Mouse (Mus musculus): ENCODE results near the gene Lclat1. TPM values are rescaled to one million over a fixed set of nuclear protein-coding genes. Genes with fewer than 3 reads are reported as not detected.

The Lclat1 gene
- 100 to 1,000 TPM; 101 to 145 (median 128) TPM for total RNA-seq (2022)

- DNase-seq (ENCODE audit: low spot score): peak; percentile 95
Observed at GRCm38 (mm10) chr17:73107158-73108157, at the start of gene Lclat1. Lclat1 (plus strand) TSS chr17:73107985.

GRCm38 (mm10) chr17:73058319-73058718 is 49.5 kb upstream of the Lclat1 start:
- no peak for DNase-seq (ENCODE audit: low spot score)

GRCm38 (mm10) chr17:73060224-73060896 is 47.4 kb upstream of the Lclat1 start:
- no peak for DNase-seq (ENCODE audit: low spot score)

GRCm38 (mm10) chr17:73060897-73061252 is 46.9 kb upstream of the Lclat1 start:
- no peak for DNase-seq (ENCODE audit: low spot score)

- no peak for DNase-seq (ENCODE audit: low spot score)
Observed at GRCm38 (mm10) chr17:73062701-73063100, 45.1 kb upstream of the Lclat1 start.

- DNase-seq (ENCODE audit: low spot score): no peak
Observed at GRCm38 (mm10) chr17:73063299-73063698, 44.5 kb upstream of the Lclat1 start.

- DNase-seq (ENCODE audit: low spot score): no peak
Observed at GRCm38 (mm10) chr17:73063781-73064180, 44.0 kb upstream of the Lclat1 start.

GRCm38 (mm10) chr17:73066387-73067169 is 41.2 kb upstream of the Lclat1 start:
- DNase-seq (ENCODE audit: low spot score): no peak

GRCm38 (mm10) chr17:73067423-73067822 is 40.4 kb upstream of the Lclat1 start:
- peak; percentile 70 for DNase-seq (ENCODE audit: low spot score)

- no peak for DNase-seq (ENCODE audit: low spot score)
Observed at GRCm38 (mm10) chr17:73068321-73068992, 39.3 kb upstream of the Lclat1 start.

- DNase-seq (ENCODE audit: low spot score): no peak
Observed at GRCm38 (mm10) chr17:73070466-73070865, 37.3 kb upstream of the Lclat1 start.

- no peak for DNase-seq (ENCODE audit: low spot score)
Observed at GRCm38 (mm10) chr17:73071725-73072263, 36.0 kb upstream of the Lclat1 start.

GRCm38 (mm10) chr17:73072286-73072685 is 35.5 kb upstream of the Lclat1 start:
- peak; percentile 91 for DNase-seq (ENCODE audit: low spot score)

GRCm38 (mm10) chr17:73074631-73075030 is 33.2 kb upstream of the Lclat1 start:
- no peak for DNase-seq (ENCODE audit: low spot score)

- DNase-seq (ENCODE audit: low spot score): no peak
Observed at GRCm38 (mm10) chr17:73075238-73075890, 32.4 kb upstream of the Lclat1 start.

- no peak for DNase-seq (ENCODE audit: low spot score)
Observed at GRCm38 (mm10) chr17:73077638-73078037, 30.1 kb upstream of the Lclat1 start.

- no peak for DNase-seq (ENCODE audit: low spot score)
Observed at GRCm38 (mm10) chr17:73081360-73082133, 26.2 kb upstream of the Lclat1 start.

GRCm38 (mm10) chr17:73082506-73083196 is 25.1 kb upstream of the Lclat1 start:
- no peak for DNase-seq (ENCODE audit: low spot score)
